Mouse (Mus musculus): ENCODE data around the gene Pbx4.

DNA sequence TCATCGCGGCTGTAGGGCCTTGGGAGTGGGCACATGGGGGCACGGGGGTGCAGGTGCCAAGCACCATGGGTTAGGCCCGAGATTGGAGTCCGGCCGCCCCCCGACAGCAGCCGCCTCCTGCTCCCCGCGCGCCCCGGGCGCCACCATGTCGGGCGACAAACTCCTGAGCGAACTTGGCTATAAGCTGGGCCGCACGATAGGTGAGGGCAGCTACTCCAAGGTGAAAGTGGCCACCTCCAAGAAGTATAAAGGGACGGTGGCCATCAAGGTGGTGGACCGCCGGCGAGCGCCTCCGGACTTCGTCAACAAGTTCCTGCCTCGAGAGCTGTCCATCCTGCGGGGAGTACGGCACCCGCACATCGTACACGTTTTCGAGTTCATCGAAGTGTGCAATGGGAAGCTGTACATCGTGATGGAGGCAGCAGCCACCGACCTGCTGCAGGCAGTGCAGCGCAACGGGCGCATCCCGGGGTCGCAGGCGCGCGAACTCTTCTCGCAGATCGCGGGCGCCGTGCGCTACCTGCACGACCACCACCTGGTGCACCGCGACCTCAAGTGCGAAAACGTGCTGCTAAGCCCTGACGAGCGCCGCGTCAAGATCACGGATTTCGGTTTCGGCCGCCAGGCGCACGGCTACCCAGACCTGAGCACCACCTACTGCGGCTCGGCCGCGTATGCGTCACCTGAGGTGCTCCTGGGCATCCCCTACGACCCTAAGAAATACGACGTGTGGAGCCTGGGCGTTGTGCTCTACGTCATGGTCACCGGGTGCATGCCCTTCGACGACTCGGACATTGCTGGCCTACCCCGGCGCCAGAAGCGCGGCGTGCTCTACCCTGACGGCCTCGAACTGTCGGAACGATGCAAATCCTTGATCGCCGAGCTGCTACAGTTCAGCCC lies 70.1 kb downstream of the Pbx4 start, which contains the start of the genes Tssk6, Ndufa13 and Yjefn3:
- no peak for TF ChIP-seq CTCF (IDR thresholded peaks at IDR 0.05; ENCODE audit: low read depth, low read length)
- no peak for TF ChIP-seq POLR2A (IDR thresholded peaks at IDR 0.05; ENCODE audit: insufficient read depth, low read length)

All from ES-Bruce4 (cell line).